Mouse (Mus musculus) CH12.LX (cell line): ENCODE measurements around the gene Rnf208.

Experiments
- CTCF ChIP-seq, 2 experiments: IDR thresholded peaks in 1 of 2; conservative IDR thresholded peaks in 1 of 2; 2 replicates each; pipeline ENCODE4 v1.5.1; 2011 to 2012; ENCODE audit warnings: low read depth in 2 of 2, low read length in 2 of 2, improper control_type of control experiment in 1 of 2, inconsistent platforms in 1 of 2, mild to moderate bottlenecking in 1 of 2, moderate library complexity in 1 of 2
- E2F4 ChIP-seq: IDR thresholded peaks from 2 replicates; pipeline ENCODE4 v1.6.1; 2011; ENCODE audit warnings: low read depth, low read length, improper control_type of control experiment; ENCODE audit not compliant: insufficient replicate concordance
- KAT2A ChIP-seq: IDR thresholded peaks from 2 replicates; pipeline ENCODE4 v1.6.1; 2012; ENCODE audit warnings: low read length, improper control_type of control experiment, inconsistent platforms; ENCODE audit not compliant: insufficient replicate concordance
- MAZ ChIP-seq: IDR thresholded peaks from 2 replicates; pipeline ENCODE4 v1.6.1; 2012; ENCODE audit warnings: low read depth, mild to moderate bottlenecking, inconsistent platforms, low read length, improper control_type of control experiment, moderate library complexity
- MXI1 ChIP-seq: IDR thresholded peaks from 2 replicates; pipeline ENCODE4 v1.6.1; 2011; ENCODE audit warnings: mild to moderate bottlenecking, low read depth, low read length, improper control_type of control experiment
- POLR2A ChIP-seq: IDR thresholded peaks from 2 replicates; pipeline ENCODE4 v1.6.1; 2011; ENCODE audit warnings: low read depth, mild to moderate bottlenecking, improper control_type of control experiment, low read length
- RAD21 ChIP-seq: IDR thresholded peaks from 2 replicates; pipeline ENCODE4 v1.6.1; 2011; ENCODE audit warnings: low read depth, mild to moderate bottlenecking, low read length, improper control_type of control experiment, moderate library complexity
- ZC3H11A ChIP-seq: IDR thresholded peaks from 2 replicates; pipeline ENCODE4 v1.6.1; 2012; ENCODE audit warnings: low read depth, mild to moderate bottlenecking, inconsistent platforms, low read length, improper control_type of control experiment

GRCm38 (mm10) chr2:25287927-25288649 is 46.0 kb downstream of the Rnf208 start, which contains the start of gene Tmem210:
- TF ChIP-seq POLR2A (no peak), KAT2A (no peak), ZC3H11A (no peak), E2F4 (no peak), CTCF (conservative IDR thresholded peaks at IDR 0.05 in 1 of 2, IDR thresholded peaks at IDR 0.05 in 1 of 2; ENCODE audit: low read depth in 2 of 2, low read length in 2 of 2) (no peak), MAZ (no peak), MXI1 (no peak), RAD21 (no peak)
